Mouse (Mus musculus): Measurements from ENCODE around the gene Ppfibp1. TPM values are rescaled to one million over a fixed set of nuclear protein-coding genes. Genes with fewer than 3 reads are reported as not detected.

Gene Ppfibp1
- polyA plus RNA-seq, 1 experiment from 2014 or later: 68.3 TPM

GRCm38 (mm10) chr6:146967836-146968235 is 79.5 kb downstream of the Ppfibp1 start:
- Histone ChIP-seq H3K27ac (no peak overlapping the region), H3K36me3 (no peaks in the 10 kb centered on the region; the same call in 1 of the 2 replicates), H3K4me3 (replicated peaks) (no peak overlapping the region), H3K9ac (no peak overlapping the region), H3K4me1 (peaks cover 13% of the 10 kb centered on the region), H3K27me3 (no peaks in the 10 kb centered on the region), H3K9me3 (replicated peaks) (no peaks in the 10 kb centered on the region), H3K4me2 (no peak overlapping the region)
- no peak for ATAC-seq (replicated peaks; ENCODE audit: low FRiP score)
- 79% methylated on average over 6 of the region's 6 CpGs for WGBS

DNA sequence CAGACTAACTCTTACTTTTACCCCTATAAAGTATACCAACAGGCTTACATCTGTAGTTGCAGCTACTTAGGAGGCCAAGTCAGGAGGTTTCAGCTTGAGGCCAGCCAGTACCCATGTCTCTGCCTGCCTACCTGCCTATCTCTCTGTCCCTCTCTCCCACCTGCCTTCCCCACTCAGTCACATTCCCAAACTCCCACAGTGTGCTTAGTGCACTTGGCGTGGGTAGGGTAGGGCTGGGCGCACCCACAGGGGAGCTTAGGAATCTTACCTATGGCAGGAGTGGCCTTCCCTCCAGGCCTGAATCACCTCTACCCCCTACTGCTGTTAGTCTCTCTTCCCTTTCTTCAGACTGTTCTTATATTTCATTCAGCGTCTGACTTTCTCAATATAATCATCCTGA is 82.5 kb downstream of the Ppfibp1 start:
- H3K9me3 ChIP-seq (replicated peaks): no peaks in the 10 kb centered on the region
- peaks cover 14% of the 10 kb centered on the region for H3K4me1 ChIP-seq
- H3K36me3 ChIP-seq: no peaks in the 10 kb centered on the region
- no peak for ATAC-seq (replicated peaks; ENCODE audit: low FRiP score)
- no peak overlapping the region for H3K27ac ChIP-seq
- no peak overlapping the region for H3K4me2 ChIP-seq
- 74% methylated on average over 3 of the region's 3 CpGs for WGBS
- no peak overlapping the region for H3K4me3 ChIP-seq (replicated peaks)
- H3K27me3 ChIP-seq: no peaks in the 10 kb centered on the region
- H3K9ac ChIP-seq: no peak overlapping the region

GRCm38 (mm10) chr6:146971366-146971765 is 83.1 kb downstream of the Ppfibp1 start:
- H3K4me2 ChIP-seq: no peak overlapping the region
- no peaks in the 10 kb centered on the region for H3K27me3 ChIP-seq
- 65% methylated on average over 3 of the region's 3 CpGs for whole genome bisulfite sequencing
- no peak for ATAC-seq (replicated peaks; ENCODE audit: low FRiP score)
- H3K4me1 ChIP-seq: peaks cover 9% of the 10 kb centered on the region
- H3K36me3 ChIP-seq: peaks cover under 1% of the 10 kb centered on the region; the same call in 1 of the 2 replicates
- H3K4me3 ChIP-seq (replicated peaks): no peak overlapping the region
- H3K27ac ChIP-seq: no peak overlapping the region
- no peaks in the 10 kb centered on the region for H3K9me3 ChIP-seq (replicated peaks)
- no peak overlapping the region for H3K9ac ChIP-seq

DNA sequence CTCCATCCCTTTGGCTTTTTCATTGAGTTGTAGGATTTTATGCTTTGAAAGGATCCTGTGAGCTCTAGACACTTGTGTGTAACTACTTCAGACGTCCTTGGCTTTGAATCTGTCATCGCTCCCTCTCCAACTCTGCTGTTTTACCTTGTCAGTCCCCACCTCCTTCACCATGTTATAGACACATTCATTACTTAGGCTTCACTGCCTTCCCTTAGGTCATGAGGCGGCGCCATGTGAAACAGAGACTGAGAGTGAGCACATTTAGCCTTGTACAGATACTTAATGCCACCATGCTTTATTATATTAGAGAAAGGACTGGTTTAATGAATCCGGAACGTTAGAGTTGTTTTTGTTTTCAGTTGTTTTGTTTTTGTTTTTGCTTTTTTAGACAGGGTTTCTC is 83.7 kb downstream of the Ppfibp1 start:
- Histone ChIP-seq H3K9ac (no peak overlapping the region), H3K36me3 (peaks cover 7% of the 10 kb centered on the region), H3K4me1 (peaks cover 9% of the 10 kb centered on the region), H3K9me3 (replicated peaks) (no peaks in the 10 kb centered on the region), H3K27ac (no peak overlapping the region), H3K4me3 (replicated peaks) (no peak overlapping the region), H3K4me2 (no peak overlapping the region), H3K27me3 (no peaks in the 10 kb centered on the region)
- no peak for ATAC-seq (replicated peaks; ENCODE audit: low FRiP score)
- WGBS: 63% methylated on average over 6 of the region's 6 CpGs

DNA sequence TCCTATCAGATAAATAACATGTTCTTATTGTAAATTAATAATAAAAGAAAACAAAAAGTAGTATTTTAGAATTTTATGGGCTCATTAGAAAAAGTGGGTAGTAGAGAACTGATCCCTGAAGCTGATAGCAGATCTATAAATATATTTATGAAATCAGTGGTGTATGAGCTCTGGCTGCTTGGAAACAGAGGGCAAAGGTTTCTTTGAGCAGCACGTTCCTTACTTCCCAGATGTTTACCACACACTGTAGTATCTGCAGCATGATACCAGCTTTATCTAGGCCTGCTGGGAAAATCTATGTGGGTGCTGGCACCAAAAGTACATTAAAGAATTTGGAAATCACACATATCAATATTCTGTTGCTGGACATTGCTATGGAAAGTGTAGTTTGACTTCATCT is 84.5 kb downstream of the Ppfibp1 start:
- Histone ChIP-seq H3K36me3 (peaks cover 14% of the 10 kb centered on the region), H3K9ac (no peak overlapping the region), H3K9me3 (replicated peaks) (no peaks in the 10 kb centered on the region), H3K27ac (no peak overlapping the region), H3K27me3 (no peaks in the 10 kb centered on the region), H3K4me1 (peaks cover 9% of the 10 kb centered on the region), H3K4me3 (replicated peaks) (no peak overlapping the region), H3K4me2 (no peak overlapping the region)
- 64% methylated on average over 1 of the region's 1 CpGs for WGBS
- ATAC-seq (replicated peaks; ENCODE audit: low FRiP score): no peak

- peaks cover 19% of the 10 kb centered on the region for H3K36me3 ChIP-seq
- no peaks in the 10 kb centered on the region for H3K9me3 ChIP-seq (replicated peaks)
- H3K4me3 ChIP-seq (replicated peaks): no peak overlapping the region
- H3K9ac ChIP-seq: no peak overlapping the region
- no peak overlapping the region for H3K27ac ChIP-seq
- no peak for ATAC-seq (replicated peaks; ENCODE audit: low FRiP score)
- 48% methylated on average over 2 of the region's 2 CpGs for WGBS
- no peaks in the 10 kb centered on the region for H3K27me3 ChIP-seq
- H3K4me1 ChIP-seq: peaks cover 9% of the 10 kb centered on the region
- no peak overlapping the region for H3K4me2 ChIP-seq
These were observed 85.1 kb downstream of the Ppfibp1 start for GRCm38 (mm10) chr6:146973406-146973805.

DNA sequence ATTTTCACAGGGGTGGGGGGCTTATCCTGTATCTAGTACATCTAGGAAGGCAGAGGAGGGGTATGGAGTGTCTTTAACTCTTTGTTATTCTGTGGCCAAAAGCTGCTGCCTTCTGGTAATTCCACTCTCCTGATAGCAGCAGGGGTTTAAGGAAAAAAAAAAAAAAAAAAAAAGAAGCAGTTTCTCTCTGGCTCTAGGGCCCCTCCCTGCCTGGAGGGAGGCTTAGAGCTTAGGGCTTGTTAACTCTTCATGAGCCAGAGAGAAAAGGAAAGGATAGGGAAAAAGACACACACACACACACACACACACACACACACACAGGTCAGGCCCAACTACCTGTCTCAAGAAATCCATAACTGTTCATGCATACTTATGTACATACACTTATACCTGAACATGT is 85.5 kb downstream of the Ppfibp1 start:
- Histone ChIP-seq H3K27ac (no peak overlapping the region), H3K4me3 (replicated peaks) (no peak overlapping the region)

GRCm38 (mm10) chr6:146976446-146976845 is 88.2 kb downstream of the Ppfibp1 start:
- Histone ChIP-seq H3K36me3 (peaks cover 34% of the 10 kb centered on the region), H3K27ac (no peak overlapping the region), H3K9me3 (replicated peaks) (no peaks in the 10 kb centered on the region), H3K4me3 (replicated peaks) (no peak overlapping the region), H3K9ac (no peak overlapping the region), H3K4me1 (peaks cover 22% of the 10 kb centered on the region), H3K27me3 (no peaks in the 10 kb centered on the region), H3K4me2 (no peak overlapping the region)
- 91% methylated on average over 8 of the region's 8 CpGs for WGBS
- ATAC-seq (replicated peaks; ENCODE audit: low FRiP score): no peak

More for the DNA sequence above, 85.5 kb downstream of the Ppfibp1 start:
- Histone ChIP-seq H3K36me3 (peaks cover 22% of the 10 kb centered on the region), H3K27me3 (no peaks in the 10 kb centered on the region), H3K9me3 (replicated peaks) (no peaks in the 10 kb centered on the region), H3K9ac (no peak overlapping the region), H3K4me2 (no peak overlapping the region), H3K4me1 (peaks cover 12% of the 10 kb centered on the region)
- no peak for ATAC-seq (replicated peaks; ENCODE audit: low FRiP score)

DNA sequence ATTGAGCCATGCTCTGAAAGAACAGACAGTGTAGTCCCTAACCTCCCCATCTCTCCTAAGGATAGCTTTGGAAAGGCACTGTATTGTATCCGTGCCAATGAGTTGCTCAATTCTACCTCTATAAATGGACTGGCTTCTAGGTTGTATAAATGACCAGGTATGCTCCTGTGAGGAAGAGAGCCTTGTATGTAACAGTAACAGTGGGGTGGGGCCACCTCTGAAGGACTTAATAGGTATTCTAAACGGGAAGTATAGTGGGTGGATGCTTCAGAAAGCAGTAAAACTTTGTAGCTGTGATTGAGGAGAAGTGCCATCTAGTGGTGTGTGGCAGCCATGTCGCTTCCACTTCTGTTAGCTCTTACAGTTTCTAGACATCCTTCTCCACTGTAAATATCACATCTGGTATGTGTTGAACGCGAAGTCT is 90.4 kb downstream of the Ppfibp1 start:
- Histone ChIP-seq H3K4me3 (replicated peaks) (no peak overlapping the region), H3K4me1 (peaks cover 16% of the 10 kb centered on the region), H3K36me3 (peaks cover 55% of the 10 kb centered on the region), H3K9ac (no peak overlapping the region), H3K27me3 (no peaks in the 10 kb centered on the region), H3K27ac (peak overlapping the region; percentile 56; the same call in 1 of the 2 replicates), H3K9me3 (replicated peaks) (no peaks in the 10 kb centered on the region), H3K4me2 (no peak overlapping the region)
- WGBS: 44% methylated on average over 5 of the region's 5 CpGs
- ATAC-seq (replicated peaks; ENCODE audit: low FRiP score): peak; percentile 31; the same call in 1 of the 2 replicates

DNA sequence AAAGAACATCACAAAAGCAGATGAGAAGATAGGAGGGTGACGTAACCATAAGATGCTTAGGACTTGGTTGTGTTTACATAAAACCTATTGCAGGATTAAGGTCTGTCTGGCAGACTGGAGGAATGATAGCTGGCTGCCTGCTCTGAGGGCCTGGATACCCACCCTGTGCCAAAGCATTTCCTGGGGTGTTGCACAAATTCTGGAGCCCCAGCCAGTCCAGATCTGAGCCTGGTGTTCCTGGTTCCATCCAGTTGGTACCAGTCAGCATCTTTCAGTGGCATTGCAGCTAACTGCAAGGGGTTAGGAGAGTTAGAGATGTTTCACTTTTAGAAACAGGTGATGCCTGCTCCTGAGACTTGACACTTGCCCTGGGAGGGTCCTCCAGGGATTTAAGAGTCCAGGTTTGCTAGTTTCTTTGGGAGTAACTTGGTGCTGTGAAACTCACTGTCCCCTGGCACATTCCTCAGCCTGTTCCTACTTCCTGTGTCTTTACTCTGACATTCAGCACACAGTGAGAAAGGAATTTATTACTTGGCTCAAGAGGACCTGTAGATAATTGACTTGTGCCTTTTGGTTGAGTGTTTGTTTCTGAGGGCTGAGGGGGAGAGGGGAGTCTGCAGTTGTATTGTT is 90.9 kb downstream of the Ppfibp1 start:
- no peak overlapping the region for H3K9ac ChIP-seq
- no peaks in the 10 kb centered on the region for H3K9me3 ChIP-seq (replicated peaks)
- H3K36me3 ChIP-seq: peaks cover 55% of the 10 kb centered on the region
- H3K4me3 ChIP-seq (replicated peaks): no peak overlapping the region
- no peaks in the 10 kb centered on the region for H3K27me3 ChIP-seq
- H3K4me1 ChIP-seq: peaks cover 15% of the 10 kb centered on the region
- no peak overlapping the region for H3K4me2 ChIP-seq
- peak; percentile 59 for ATAC-seq (replicated peaks; ENCODE audit: low FRiP score)
- H3K27ac ChIP-seq: peak overlapping the region; percentile 56
- WGBS: 86% methylated on average over 1 of the region's 1 CpGs

GRCm38 (mm10) chr6:146979953-146980352 is 91.7 kb downstream of the Ppfibp1 start:
- no peak overlapping the region for H3K9ac ChIP-seq
- no peaks in the 10 kb centered on the region for H3K9me3 ChIP-seq (replicated peaks)
- no peak overlapping the region for H3K4me2 ChIP-seq
- peak overlapping the region; percentile 56 for H3K27ac ChIP-seq
- H3K27me3 ChIP-seq: no peaks in the 10 kb centered on the region
- H3K4me1 ChIP-seq: peaks cover 15% of the 10 kb centered on the region
- ATAC-seq (replicated peaks; ENCODE audit: low FRiP score): no peak; the same call in 1 of the 2 replicates
- WGBS: 49% methylated on average over 3 of the region's 3 CpGs
- H3K36me3 ChIP-seq: peaks cover 55% of the 10 kb centered on the region
- H3K4me3 ChIP-seq (replicated peaks): no peak overlapping the region

GRCm38 (mm10) chr6:146981249-146981835 is 93.1 kb downstream of the Ppfibp1 start:
- no peak overlapping the region for H3K27ac ChIP-seq
- no peaks in the 10 kb centered on the region for H3K27me3 ChIP-seq
- H3K4me1 ChIP-seq: peaks cover 19% of the 10 kb centered on the region
- no peaks in the 10 kb centered on the region for H3K9me3 ChIP-seq (replicated peaks)
- H3K36me3 ChIP-seq: peaks cover 55% of the 10 kb centered on the region
- no peak overlapping the region for H3K4me2 ChIP-seq
- H3K9ac ChIP-seq: no peak overlapping the region
- H3K4me3 ChIP-seq (replicated peaks): no peak overlapping the region
- ATAC-seq (replicated peaks; ENCODE audit: low FRiP score): no peak
- 62% methylated on average over 1 of the region's 1 CpGs for WGBS
